Mouse (Mus musculus) hindbrain, embryonic 16.5 days (tissue): ENCODE measurements around the gene Hook2. TPM values are rescaled to one million over a fixed set of nuclear protein-coding genes. Genes with fewer than 3 reads are reported as not detected.

Experiments
- ATAC-seq: fragments of 200-750 bp; cut with Nextera tagmentation; 2 replicates; pipeline ENCODE4 v1.8.0; 2017; ENCODE audit warnings: moderate TSS enrichment, moderate library complexity
- H3K27ac ChIP-seq: fragments of 300-500 bp; sonication (generic); 2 replicates; pipeline ENCODE4 v1.5.1; 2014; ENCODE audit warnings: low read depth, mild to moderate bottlenecking, control low read depth, low read length, moderate library complexity
- H3K27me3 ChIP-seq: fragments of 300-500 bp; sonication (generic); replicated peaks from 2 replicates; pipeline ENCODE4 v1.6.1; 2014; ENCODE audit warnings: low read length; ENCODE audit not compliant: control insufficient read depth, insufficient read depth
- H3K36me3 ChIP-seq: fragments of 300-500 bp; sonication (generic); 2 replicates; pipeline ENCODE4 v1.6.1; 2014; ENCODE audit warnings: mild to moderate bottlenecking, low read length, moderate library complexity, mixed read lengths; ENCODE audit not compliant: control insufficient read depth, insufficient read depth
- H3K4me1 ChIP-seq: fragments of 300-500 bp; sonication (generic); 2 replicates; pipeline ENCODE4 v1.6.1; 2014; ENCODE audit warnings: low read depth, low read length; ENCODE audit not compliant: control insufficient read depth, insufficient read depth
- H3K4me2 ChIP-seq: fragments of 300-500 bp; sonication (generic); 2 replicates; pipeline ENCODE4 v1.6.1; 2014; ENCODE audit warnings: mild to moderate bottlenecking, low read length, control low read depth, moderate library complexity
- H3K4me3 ChIP-seq: fragments of 300-500 bp; sonication (generic); 2 replicates; pipeline ENCODE4 v1.5.1; 2014; ENCODE audit warnings: mild to moderate bottlenecking, low read length, control low read depth, moderate library complexity
- H3K9ac ChIP-seq: fragments of 300-500 bp; sonication (generic); 2 replicates; pipeline ENCODE4 v1.6.1; 2014; ENCODE audit warnings: low read depth, mild to moderate bottlenecking, control low read depth, low read length, moderate library complexity
- H3K9me3 ChIP-seq: fragments of 300-500 bp; sonication (generic); 2 replicates; pipeline ENCODE4 v1.6.1; 2014; ENCODE audit warnings: mild to moderate bottlenecking, low read length, moderate library complexity; ENCODE audit not compliant: control insufficient read depth
- WGBS: fragments of 180-500 bp; shearing (Covaris S2); extraction: QIAGEN DNeasy Blood & Tissue Kit; methylation state at CpG from one replicate; pipeline ENCODE4 v1.1.7; 2014; 5-methylcytosine and 5-hydroxymethylcytosine counted together
- polyA plus RNA-seq: library from polyadenylated mRNA; unstranded; fragments of >200 nt; fragmentation: Nextera tagmentation; extraction: Ambion mirVana; gene quantifications from 2 replicates; pipeline ENCODE4 v1.2.1, GENCODE M21; 2015

Gene Hook2
- polyA plus RNA-seq, 1 experiment from 2014 or later: 39.6 TPM

DNA sequence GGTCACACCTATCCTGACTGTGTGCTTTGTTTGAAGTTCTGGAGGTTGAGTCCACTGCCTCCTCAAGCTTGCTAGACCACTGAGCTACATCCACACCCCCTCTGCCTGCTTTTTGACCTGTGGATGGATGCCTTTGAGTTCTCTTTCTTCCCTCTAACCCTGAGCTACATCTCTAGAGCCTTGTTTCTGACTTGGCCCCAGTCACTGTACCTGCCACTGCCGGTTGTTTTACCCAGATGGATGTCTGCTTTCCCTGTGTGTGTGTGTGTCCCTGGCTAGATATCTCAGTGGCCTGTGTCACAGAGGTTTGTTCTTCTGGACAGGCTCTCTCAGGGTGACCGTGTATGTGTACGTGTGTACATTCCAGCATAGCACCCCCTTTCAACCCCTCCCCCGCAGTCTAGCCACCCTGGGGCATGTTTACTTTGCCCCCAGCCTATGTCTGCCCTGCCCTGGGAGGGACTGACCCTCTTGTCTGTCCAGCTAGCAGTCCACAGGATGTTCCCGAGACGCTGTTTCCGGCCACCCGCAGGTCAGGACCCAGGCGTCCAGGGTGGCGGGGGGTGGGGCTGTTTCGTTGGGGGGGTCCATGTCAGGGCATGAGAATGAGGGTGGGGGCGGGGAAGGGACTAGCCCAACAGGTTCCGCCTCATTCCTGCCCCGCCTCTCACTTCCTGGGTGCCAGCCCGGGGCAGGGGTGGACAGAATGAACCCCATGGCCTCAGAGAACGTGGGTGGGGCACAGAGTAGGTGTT lies 5.9 kb upstream of the Hook2 start:
- peaks cover 30% of the 10 kb centered on the region for H3K4me1 ChIP-seq
- H3K9me3 ChIP-seq: no peaks in the 10 kb centered on the region
- 0 out of 2 replicates have a peak overlapping the region, but pooled peaks have one; percentile 81 for H3K27ac ChIP-seq
- no peaks in the 10 kb centered on the region for H3K36me3 ChIP-seq
- peak overlapping the region; percentile 99 for H3K4me2 ChIP-seq
- WGBS: 16% methylated on average over 16 of the region's 16 CpGs
- H3K4me3 ChIP-seq: peak overlapping the region; percentile 55; the same call in 1 of the 2 replicates
- H3K9ac ChIP-seq: peak overlapping the region; percentile 6; the same call in 1 of the 2 replicates
- ATAC-seq: no peak
- no peaks in the 10 kb centered on the region; the same call in 1 of the 2 replicates for H3K27me3 ChIP-seq

DNA sequence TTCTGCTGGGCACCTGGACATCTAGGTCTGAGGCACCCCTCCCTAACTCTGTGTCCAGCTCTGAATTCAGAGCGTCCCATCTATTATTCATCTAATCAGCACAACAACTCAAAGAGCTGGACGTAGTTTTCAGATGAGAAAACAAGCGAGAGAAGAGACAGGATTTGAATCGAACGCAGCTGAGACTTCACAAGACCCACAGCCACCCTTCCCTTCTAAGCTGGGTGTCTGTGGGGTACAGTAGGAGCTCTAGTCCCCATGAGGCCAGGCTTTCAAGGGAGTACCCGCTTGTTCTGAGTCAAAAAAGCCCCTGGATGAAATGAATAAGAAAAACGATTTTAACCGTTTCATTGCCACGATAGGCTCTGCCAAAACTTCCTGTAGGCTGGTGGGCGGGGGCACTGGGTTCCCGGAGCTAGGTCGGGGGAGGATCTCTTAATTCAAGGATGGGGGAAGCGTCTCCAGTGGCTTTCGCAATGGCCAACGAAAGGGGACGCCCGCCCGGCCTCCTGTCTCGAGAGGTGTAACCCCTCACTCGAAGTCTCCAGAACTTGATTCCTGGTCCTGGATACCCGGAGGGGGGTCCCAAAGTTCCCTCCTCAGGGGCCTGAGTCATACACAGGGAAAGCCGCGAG lies 5.2 kb upstream of the Hook2 start:
- no peak for ATAC-seq
- under 1% methylated on average over 23 of the region's 23 CpGs for WGBS
- no peaks in the 10 kb centered on the region; the same call in 1 of the 2 replicates for H3K27me3 ChIP-seq

DNA sequence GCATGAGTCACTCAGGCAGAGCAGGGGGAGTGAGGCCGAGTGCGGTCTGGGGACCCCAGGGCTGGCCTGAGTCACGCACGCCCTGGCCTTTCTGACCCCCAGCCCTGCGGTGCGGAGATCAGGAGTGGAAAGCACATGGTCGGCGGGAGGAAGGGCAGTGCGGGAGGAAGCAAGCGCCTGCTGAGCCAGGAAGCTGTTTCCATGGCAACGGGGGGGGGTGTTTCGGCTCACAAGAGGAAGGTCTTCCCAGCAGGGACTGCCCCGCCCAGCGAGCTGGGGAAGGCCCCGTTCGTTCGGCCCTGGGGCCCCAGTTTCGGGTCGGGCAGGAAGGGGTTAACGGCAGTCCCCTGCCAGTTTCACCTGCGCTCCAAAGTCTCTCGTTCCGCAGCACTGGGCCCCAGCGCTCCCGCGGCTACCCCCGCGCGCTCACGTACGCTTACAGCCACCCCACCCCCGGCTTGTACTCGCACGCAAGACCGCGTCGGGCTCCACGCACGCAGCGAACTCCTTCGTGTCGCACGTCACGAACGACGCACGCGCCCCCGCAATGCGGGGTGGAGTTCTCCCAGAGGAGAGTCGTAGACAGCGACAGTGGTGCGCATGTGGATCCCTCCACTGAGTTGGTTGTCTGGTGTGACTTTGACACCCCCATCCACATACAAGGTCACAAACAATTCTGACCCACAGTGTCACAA lies 4.6 kb upstream of the Hook2 start:
- ATAC-seq: peak; percentile 67
- no peaks in the 10 kb centered on the region; the same call in 1 of the 2 replicates for H3K27me3 ChIP-seq
- WGBS: 0% methylated on average over 53 of the region's 53 CpGs

More for the DNA sequence above, 5.2 kb upstream of the Hook2 start:
- Histone ChIP-seq H3K4me3 (peak overlapping the region; percentile 55), H3K36me3 (no peaks in the 10 kb centered on the region), H3K4me1 (peaks cover 23% of the 10 kb centered on the region), H3K9ac (peak overlapping the region; percentile 72), H3K9me3 (no peaks in the 10 kb centered on the region), H3K4me2 (peak overlapping the region; percentile 99), H3K27ac (peak overlapping the region; percentile 81)

DNA sequence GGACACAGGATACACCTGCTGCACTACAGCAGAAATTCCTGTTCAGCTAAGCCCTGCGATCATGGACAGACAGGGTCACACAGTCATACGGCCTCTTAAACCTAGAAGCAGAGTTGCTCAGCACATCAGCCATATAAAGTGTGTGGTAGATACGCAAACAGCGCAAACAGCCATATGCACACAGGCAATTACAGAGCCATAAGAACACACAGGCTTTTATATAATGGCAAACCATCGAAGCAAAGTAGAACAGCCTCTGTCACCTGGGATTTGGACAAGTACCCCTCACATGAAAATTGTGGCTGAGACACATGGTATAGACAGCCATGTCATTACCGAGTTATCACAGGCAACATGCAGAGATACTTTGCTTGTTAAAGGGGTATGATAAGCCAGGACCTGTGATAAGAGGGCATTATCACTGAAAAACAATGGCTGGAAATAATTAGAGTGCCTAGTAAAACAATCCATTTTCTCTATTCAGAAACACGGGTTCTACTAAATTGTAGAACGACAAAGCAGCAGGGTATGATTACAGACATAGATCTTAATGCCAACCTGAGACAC lies 3.9 kb upstream of the Hook2 start:
- Histone ChIP-seq H3K27ac (peak overlapping the region; percentile 81), H3K27me3 (no peaks in the 10 kb centered on the region; the same call in 1 of the 2 replicates), H3K4me2 (peak overlapping the region; percentile 99), H3K9ac (0 out of 2 replicates have a peak overlapping the region, but pooled peaks have one; percentile 72), H3K9me3 (no peaks in the 10 kb centered on the region), H3K4me1 (peaks cover 18% of the 10 kb centered on the region), H3K4me3 (peak overlapping the region; percentile 55), H3K36me3 (no peaks in the 10 kb centered on the region)
- 37% methylated on average over 8 of the region's 8 CpGs for WGBS
- ATAC-seq: no peak; the same call in 1 of the 2 replicates

More for the DNA sequence above, 4.6 kb upstream of the Hook2 start:
- Histone ChIP-seq H3K27ac (peak overlapping the region; percentile 81), H3K36me3 (no peaks in the 10 kb centered on the region), H3K4me2 (peak overlapping the region; percentile 99), H3K9me3 (no peaks in the 10 kb centered on the region), H3K4me1 (peaks cover 18% of the 10 kb centered on the region), H3K4me3 (peak overlapping the region; percentile 55), H3K9ac (peak overlapping the region; percentile 72)

DNA sequence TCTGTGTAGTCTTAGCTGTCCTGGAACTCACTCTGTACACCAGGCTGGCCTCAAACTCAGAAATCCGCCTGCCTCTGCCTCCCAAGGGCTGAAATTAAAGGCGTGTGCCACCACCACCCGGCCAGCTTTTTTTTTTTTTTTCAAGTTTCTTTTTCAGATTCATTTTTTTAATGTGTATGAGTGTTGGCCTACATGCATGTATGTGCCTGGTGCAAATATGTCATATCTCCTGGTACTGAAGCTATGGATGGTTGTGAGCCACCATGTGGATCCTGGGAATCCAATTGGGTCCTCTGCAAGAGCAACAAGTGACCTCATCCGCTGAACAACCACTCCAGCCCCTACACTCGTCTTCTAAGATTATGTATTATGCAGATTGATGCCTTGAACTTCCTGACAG lies 3.0 kb upstream of the Hook2 start:
- 87% methylated on average over 5 of the region's 5 CpGs for WGBS
- Histone ChIP-seq H3K9me3 (no peaks in the 10 kb centered on the region), H3K27ac (no peak overlapping the region), H3K9ac (no peak overlapping the region), H3K27me3 (no peaks in the 10 kb centered on the region; the same call in 1 of the 2 replicates), H3K36me3 (no peaks in the 10 kb centered on the region), H3K4me1 (peaks cover 18% of the 10 kb centered on the region), H3K4me3 (no peak overlapping the region), H3K4me2 (no peak overlapping the region)
- ATAC-seq: no peak

DNA sequence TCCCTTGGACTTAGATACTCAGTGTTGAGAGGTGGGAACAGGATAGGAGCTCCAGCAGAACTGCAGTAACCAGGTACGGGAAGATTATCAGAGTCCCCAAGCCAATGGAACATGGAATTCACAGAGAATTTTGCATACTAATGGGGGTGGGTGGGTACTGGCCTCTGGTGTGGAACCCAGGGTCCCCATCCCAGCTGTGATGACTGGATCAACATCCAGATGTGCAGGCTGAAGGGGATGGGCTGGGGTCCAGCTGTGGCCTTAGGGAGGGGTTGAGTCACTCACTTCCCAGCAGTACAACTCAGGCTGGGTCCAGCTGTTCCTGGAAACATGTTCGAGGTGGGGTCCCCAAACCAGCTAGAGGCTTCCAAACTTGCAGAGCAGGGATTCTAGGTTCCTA lies 2.5 kb upstream of the Hook2 start:
- WGBS: 70% methylated on average over 2 of the region's 2 CpGs

DNA sequence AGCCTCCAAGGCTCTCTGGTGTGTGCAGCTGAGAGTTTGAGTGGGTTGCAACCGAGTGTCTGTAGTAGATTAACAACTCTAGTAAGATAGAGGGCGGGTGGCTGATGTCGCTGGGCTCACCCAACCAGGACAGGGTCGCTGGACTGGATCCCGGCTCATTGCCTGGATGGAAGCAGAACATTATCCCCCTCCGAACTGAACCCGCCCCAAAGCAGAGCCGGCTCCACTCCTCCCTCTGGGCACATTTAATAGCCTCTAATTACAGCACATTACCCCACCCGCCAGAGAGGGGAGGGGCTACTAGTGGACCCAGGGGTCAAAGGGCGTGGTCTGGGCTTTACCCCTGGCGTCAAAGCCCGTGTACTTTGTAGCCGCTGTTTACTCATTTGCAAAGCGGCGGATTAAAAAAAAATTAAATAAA lies 1.1 kb upstream of the Hook2 start:
- Histone ChIP-seq H3K27me3 (no peaks in the 10 kb centered on the region), H3K4me1 (peaks cover 18% of the 10 kb centered on the region), H3K4me2 (peak overlapping the region; percentile 93), H3K9me3 (no peaks in the 10 kb centered on the region), H3K9ac (peak overlapping the region; percentile 15), H3K27ac (no peak overlapping the region), H3K36me3 (no peaks in the 10 kb centered on the region), H3K4me3 (peak overlapping the region; percentile 59)
- ATAC-seq: no peak
- WGBS: 13% methylated on average over 15 of the region's 15 CpGs

More for the DNA sequence above, 2.5 kb upstream of the Hook2 start:
- no peaks in the 10 kb centered on the region; the same call in 1 of the 2 replicates for H3K27me3 ChIP-seq
- H3K4me2 ChIP-seq: no peak overlapping the region
- no peaks in the 10 kb centered on the region for H3K9me3 ChIP-seq
- H3K4me1 ChIP-seq: peaks cover 18% of the 10 kb centered on the region
- ATAC-seq: no peak
- no peak overlapping the region for H3K4me3 ChIP-seq
- H3K9ac ChIP-seq: no peak overlapping the region
- no peak overlapping the region for H3K27ac ChIP-seq
- no peaks in the 10 kb centered on the region for H3K36me3 ChIP-seq

DNA sequence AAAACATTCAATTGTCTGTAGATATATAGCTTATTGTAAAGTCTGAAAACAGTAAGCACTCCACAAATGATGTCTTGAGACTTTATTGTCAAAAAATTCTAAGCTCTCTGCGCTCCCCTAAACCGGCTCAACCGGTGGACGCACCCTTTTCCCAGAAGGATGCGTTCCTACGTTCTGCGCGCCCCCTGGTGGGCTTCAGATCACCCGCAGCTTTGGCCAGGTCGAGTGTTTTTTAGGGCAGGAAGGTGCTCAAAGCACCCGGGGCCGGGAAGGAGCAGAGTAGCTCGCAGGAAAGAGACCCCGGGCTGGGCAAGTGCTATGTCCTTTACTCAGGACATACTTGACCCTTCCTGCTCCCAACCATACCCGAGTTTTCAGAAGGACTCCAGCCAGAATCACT lies 593 bp upstream of the Hook2 start:
- Histone ChIP-seq H3K9ac (peak overlapping the region; percentile 74), H3K4me1 (peaks cover 16% of the 10 kb centered on the region), H3K27ac (peak overlapping the region; percentile 82), H3K4me2 (peak overlapping the region; percentile 93), H3K4me3 (peak overlapping the region; percentile 59), H3K9me3 (no peaks in the 10 kb centered on the region), H3K27me3 (peaks cover 3% of the 10 kb centered on the region), H3K36me3 (no peaks in the 10 kb centered on the region)
- ATAC-seq: peak; percentile 17
- WGBS: under 1% methylated on average over 15 of the region's 15 CpGs
